Mouse (Mus musculus) hindbrain, embryonic 15.5 days (tissue): Measurements from ENCODE around the gene Msi2. TPM values are rescaled to one million over a fixed set of nuclear protein-coding genes. Genes with fewer than 3 reads are reported as not detected.

ENCODE experiments used
- ATAC-seq: fragments of 200-750 bp; cut with Nextera tagmentation; 2 replicates; pipeline ENCODE4 v1.8.0; 2017; ENCODE audit warnings: low read depth, moderate number of reproducible peaks, moderate TSS enrichment; ENCODE audit not compliant: low FRiP score
- H3K27ac ChIP-seq: fragments of 300-500 bp; sonication (generic); replicated peaks from 2 replicates; pipeline ENCODE4 v1.5.1; 2015; ENCODE audit warnings: mild to moderate bottlenecking, inconsistent platforms
- H3K27me3 ChIP-seq: fragments of 300-500 bp; sonication (generic); 2 replicates; pipeline ENCODE4 v1.6.1; 2015; ENCODE audit warnings: control low read depth, inconsistent platforms
- H3K36me3 ChIP-seq: fragments of 300-500 bp; sonication (generic); 2 replicates; pipeline ENCODE4 v1.6.1; 2015; ENCODE audit warnings: control low read depth, inconsistent platforms
- H3K4me1 ChIP-seq: fragments of 300-500 bp; sonication (generic); replicated peaks from 2 replicates; pipeline ENCODE4 v1.6.1; 2015; ENCODE audit warnings: control low read depth, inconsistent platforms
- H3K4me2 ChIP-seq: fragments of 300-500 bp; sonication (generic); 2 replicates; pipeline ENCODE4 v1.6.1; 2015; ENCODE audit warnings: moderate library complexity, mild to moderate bottlenecking, inconsistent platforms
- H3K4me3 ChIP-seq: fragments of 300-500 bp; sonication (generic); 2 replicates; pipeline ENCODE4 v1.5.1; 2015; ENCODE audit warnings: mild to moderate bottlenecking, inconsistent platforms
- H3K9ac ChIP-seq: fragments of 300-500 bp; sonication (generic); 2 replicates; pipeline ENCODE4 v1.6.1; 2015; ENCODE audit warnings: inconsistent platforms
- H3K9me3 ChIP-seq: fragments of 300-500 bp; sonication (generic); 2 replicates; pipeline ENCODE4 v1.6.1; 2016; ENCODE audit warnings: control low read depth, inconsistent platforms
- WGBS: fragments of 180-500 bp; shearing (Covaris S2); methylation state at CpG from one replicate; pipeline ENCODE4 v1.1.7; 2015; 5-methylcytosine and 5-hydroxymethylcytosine counted together
- polyA plus RNA-seq: library from polyadenylated mRNA; unstranded; fragments of >200 nt; fragmentation: Nextera tagmentation; extraction: Ambion mirVana; gene quantifications from 2 replicates; pipeline ENCODE4 v1.2.1, GENCODE M21; 2015

The Msi2 gene
- polyA plus RNA-seq, 1 experiment from 2014 or later = 35.9 TPM

DNA sequence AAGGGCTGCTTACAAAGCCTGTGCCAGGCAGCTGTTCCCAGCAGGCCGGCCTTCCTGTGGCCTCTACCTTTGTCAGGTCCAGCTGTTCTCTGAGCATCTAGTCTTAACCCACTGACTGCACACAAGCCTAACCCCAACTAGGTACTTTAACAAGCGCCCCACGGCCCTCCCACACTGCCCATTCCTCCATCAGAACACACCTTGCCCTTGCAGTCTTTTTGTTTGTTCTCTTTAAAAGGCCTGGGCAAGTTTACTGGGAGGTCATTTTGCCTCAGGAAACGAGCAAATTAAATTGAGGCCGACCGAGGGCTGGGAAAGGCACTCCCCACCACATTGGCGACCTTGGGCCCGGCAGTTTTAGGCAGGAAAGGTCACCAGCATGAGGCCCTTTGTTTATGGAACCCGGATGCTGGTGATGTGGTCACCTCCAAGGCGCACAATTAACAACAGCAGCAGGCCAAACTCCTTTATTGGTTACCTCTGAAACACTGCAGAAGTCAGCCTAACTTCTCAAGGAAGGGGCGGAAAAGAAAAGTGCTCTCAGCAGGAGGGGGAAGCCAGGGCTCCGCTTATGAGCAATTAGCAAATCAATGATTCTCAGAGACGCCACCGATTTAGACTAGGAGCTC lies 28.4 kb downstream of the Msi2 start:
- Histone ChIP-seq H3K36me3 (peaks cover 5% of the 10 kb centered on the region; the same call in 1 of the 2 replicates), H3K4me1 (peaks cover 77% of the 10 kb centered on the region), H3K4me2 (no peak overlapping the region), H3K27ac (peak overlapping the region; percentile 28; the same call in 1 of the 2 replicates), H3K9me3 (no peaks in the 10 kb centered on the region), H3K27me3 (no peaks in the 10 kb centered on the region), H3K9ac (no peak overlapping the region), H3K4me3 (no peak overlapping the region)
- WGBS = 18% methylated on average over 14 of the region's 14 CpGs
- ATAC-seq = no peak

GRCm38 (mm10) chr11:88688644-88689043 lies 29.7 kb downstream of the Msi2 start:
- no peak for ATAC-seq
- Histone ChIP-seq H3K27ac (no peak overlapping the region), H3K4me1 (peaks cover 70% of the 10 kb centered on the region), H3K36me3 (peaks cover 5% of the 10 kb centered on the region; the same call in 1 of the 2 replicates), H3K27me3 (no peaks in the 10 kb centered on the region), H3K9ac (no peak overlapping the region), H3K4me2 (no peak overlapping the region), H3K9me3 (no peaks in the 10 kb centered on the region), H3K4me3 (no peak overlapping the region)
- 92% methylated on average over 8 of the region's 8 CpGs for WGBS

- H3K4me1 ChIP-seq = peaks cover 73% of the 10 kb centered on the region
- peaks cover 5% of the 10 kb centered on the region; the same call in 1 of the 2 replicates for H3K36me3 ChIP-seq
- no peak overlapping the region for H3K9ac ChIP-seq
- H3K27ac ChIP-seq = no peak overlapping the region
- H3K4me2 ChIP-seq = no peak overlapping the region
- no peaks in the 10 kb centered on the region for H3K27me3 ChIP-seq
- no peaks in the 10 kb centered on the region for H3K9me3 ChIP-seq
- H3K4me3 ChIP-seq = no peak overlapping the region
- no peak for ATAC-seq
- 86% methylated on average over 12 of the region's 12 CpGs for WGBS
Observed at GRCm38 (mm10) chr11:88687711-88688110, 30.6 kb downstream of the Msi2 start.

GRCm38 (mm10) chr11:88687010-88687409 lies 31.3 kb downstream of the Msi2 start:
- Histone ChIP-seq H3K9ac (no peak overlapping the region), H3K36me3 (peaks cover 5% of the 10 kb centered on the region; the same call in 1 of the 2 replicates), H3K4me1 (peaks cover 75% of the 10 kb centered on the region), H3K4me2 (no peak overlapping the region), H3K4me3 (no peak overlapping the region), H3K27me3 (no peaks in the 10 kb centered on the region), H3K9me3 (no peaks in the 10 kb centered on the region), H3K27ac (no peak overlapping the region)
- ATAC-seq = no peak
- 67% methylated on average over 5 of the region's 5 CpGs for WGBS

GRCm38 (mm10) chr11:88686061-88686460 lies 32.3 kb downstream of the Msi2 start:
- H3K27me3 ChIP-seq = no peaks in the 10 kb centered on the region
- peaks cover 5% of the 10 kb centered on the region; the same call in 1 of the 2 replicates for H3K36me3 ChIP-seq
- 68% methylated on average over 7 of the region's 7 CpGs for WGBS
- H3K4me2 ChIP-seq = no peak overlapping the region
- peak overlapping the region; percentile 6; the same call in 1 of the 2 replicates for H3K27ac ChIP-seq
- H3K9me3 ChIP-seq = no peaks in the 10 kb centered on the region
- H3K4me1 ChIP-seq = peaks cover 75% of the 10 kb centered on the region
- H3K9ac ChIP-seq = no peak overlapping the region
- ATAC-seq = no peak
- H3K4me3 ChIP-seq = no peak overlapping the region

GRCm38 (mm10) chr11:88683026-88683770 lies 35.1 kb downstream of the Msi2 start:
- no peaks in the 10 kb centered on the region for H3K27me3 ChIP-seq
- 0 out of 2 replicates have a peak, but pooled peaks have one; percentile 27 for ATAC-seq
- H3K4me1 ChIP-seq = peaks cover 63% of the 10 kb centered on the region
- no peaks in the 10 kb centered on the region for H3K9me3 ChIP-seq
- WGBS = 56% methylated on average over 14 of the region's 14 CpGs
- no peak overlapping the region for H3K4me2 ChIP-seq
- peak overlapping the region; percentile 36; the same call in 1 of the 2 replicates for H3K27ac ChIP-seq
- H3K4me3 ChIP-seq = no peak overlapping the region
- H3K36me3 ChIP-seq = peaks cover 9% of the 10 kb centered on the region; the same call in 1 of the 2 replicates
- no peak overlapping the region for H3K9ac ChIP-seq

GRCm38 (mm10) chr11:88677350-88677749 lies 41.0 kb downstream of the Msi2 start:
- no peaks in the 10 kb centered on the region for H3K27me3 ChIP-seq
- no peak overlapping the region for H3K4me3 ChIP-seq
- no peak overlapping the region for H3K4me2 ChIP-seq
- no peak for ATAC-seq
- WGBS = 78% methylated on average over 7 of the region's 7 CpGs
- H3K27ac ChIP-seq = 0 out of 2 replicates have a peak overlapping the region, but pooled peaks have one; percentile 46
- H3K9me3 ChIP-seq = no peaks in the 10 kb centered on the region
- H3K4me1 ChIP-seq = peaks cover 48% of the 10 kb centered on the region
- H3K9ac ChIP-seq = no peak overlapping the region
- H3K36me3 ChIP-seq = peaks cover 24% of the 10 kb centered on the region

DNA sequence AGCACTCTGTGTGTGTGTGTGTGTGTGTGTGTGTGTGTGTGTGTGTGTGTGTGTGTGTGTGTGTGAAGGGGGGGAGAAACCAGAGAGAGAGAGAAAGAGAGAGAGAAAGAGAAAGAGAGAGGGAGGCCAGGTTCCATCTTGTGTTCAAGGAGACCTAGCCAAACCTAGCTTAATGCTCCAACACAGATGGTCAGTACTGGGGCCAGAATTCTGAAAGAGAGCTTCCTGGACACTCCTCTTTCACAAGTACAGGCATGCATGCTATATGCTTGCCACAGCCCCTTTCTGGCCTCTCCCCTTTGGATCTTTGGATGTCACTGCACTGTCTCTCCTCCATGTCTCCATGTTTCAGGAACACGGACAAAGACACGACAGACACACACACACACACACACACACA lies 41.7 kb downstream of the Msi2 start:
- Histone ChIP-seq H3K9me3 (no peaks in the 10 kb centered on the region), H3K36me3 (peaks cover 24% of the 10 kb centered on the region), H3K27me3 (no peaks in the 10 kb centered on the region), H3K4me1 (peaks cover 40% of the 10 kb centered on the region), H3K27ac (peak overlapping the region; percentile 46; the same call in 1 of the 2 replicates), H3K4me3 (no peak overlapping the region), H3K4me2 (no peak overlapping the region), H3K9ac (no peak overlapping the region)
- no peak for ATAC-seq
- WGBS = 71% methylated on average over 2 of the region's 2 CpGs

DNA sequence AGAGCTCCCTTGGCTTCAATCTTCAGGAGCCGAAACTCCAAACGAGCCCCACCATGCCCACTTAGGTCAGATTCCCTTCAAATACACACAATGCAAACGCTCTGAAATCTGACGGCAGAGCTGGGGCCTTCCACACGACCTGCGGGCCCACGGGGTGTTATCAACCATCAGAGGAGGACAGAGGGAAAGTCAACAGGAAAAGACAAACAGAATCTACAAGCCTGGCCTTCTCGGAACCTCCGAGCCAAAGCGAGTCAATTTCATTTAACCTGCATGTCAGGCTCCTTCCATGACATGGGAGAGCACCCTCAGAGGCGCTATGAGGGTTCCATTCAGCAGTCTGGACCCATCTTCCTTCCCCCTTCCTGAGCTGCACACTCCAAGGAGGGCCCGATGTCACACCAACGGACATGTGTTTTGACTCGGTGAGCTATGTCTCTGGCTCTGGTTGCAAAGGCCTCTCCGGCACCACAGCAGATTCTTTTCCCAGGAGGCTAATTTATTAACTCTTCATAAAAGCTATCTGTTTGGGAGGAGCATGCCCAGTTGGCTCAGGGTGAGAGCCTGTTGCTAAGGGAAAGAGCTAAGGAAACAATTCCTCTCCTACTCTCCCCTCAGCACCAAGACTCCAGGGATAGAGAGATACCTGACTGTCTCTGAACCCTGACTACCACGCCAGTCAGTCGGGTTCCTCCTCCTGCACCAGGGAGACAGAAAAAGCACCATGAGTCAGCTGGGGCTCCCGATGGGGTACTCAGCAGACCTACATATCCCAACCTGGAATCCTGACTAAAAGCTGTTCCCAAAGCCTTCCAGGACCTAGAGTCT lies 42.6 kb downstream of the Msi2 start:
- WGBS = 67% methylated on average over 18 of the region's 18 CpGs
- peaks cover 37% of the 10 kb centered on the region for H3K4me1 ChIP-seq
- ATAC-seq = 0 out of 2 replicates have a peak, but pooled peaks have one; percentile 53

DNA sequence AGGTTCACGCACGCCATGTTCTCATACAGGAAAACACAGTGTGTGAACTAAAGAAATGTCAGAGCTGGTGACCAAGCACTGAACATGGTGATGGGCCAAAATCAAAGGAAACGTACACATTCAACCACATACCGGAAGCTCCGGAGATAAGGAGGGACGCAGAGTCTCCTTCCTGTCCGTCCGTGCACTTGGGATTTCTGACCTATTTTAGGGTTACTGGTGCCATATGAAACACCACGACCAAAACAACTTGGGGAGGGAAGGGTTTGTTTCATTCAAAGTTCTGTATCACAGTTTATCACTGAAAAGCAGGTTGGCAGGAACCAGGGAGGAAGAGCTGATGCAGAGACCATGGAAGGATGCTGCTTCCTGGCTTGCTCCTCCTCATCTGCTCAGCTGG lies 44.2 kb downstream of the Msi2 start:
- Histone ChIP-seq H3K27me3 (no peaks in the 10 kb centered on the region), H3K36me3 (peaks cover 22% of the 10 kb centered on the region), H3K4me2 (no peak overlapping the region), H3K27ac (no peak overlapping the region), H3K4me1 (peaks cover 45% of the 10 kb centered on the region), H3K4me3 (no peak overlapping the region), H3K9me3 (no peaks in the 10 kb centered on the region), H3K9ac (no peak overlapping the region)
- no peak for ATAC-seq
- 95% methylated on average over 9 of the region's 9 CpGs for WGBS

More for the DNA sequence above, 42.6 kb downstream of the Msi2 start:
- H3K27ac ChIP-seq = peak overlapping the region; percentile 46
- H3K4me2 ChIP-seq = no peak overlapping the region
- H3K9me3 ChIP-seq = no peaks in the 10 kb centered on the region
- no peak overlapping the region for H3K9ac ChIP-seq
- peaks cover 24% of the 10 kb centered on the region for H3K36me3 ChIP-seq
- no peaks in the 10 kb centered on the region for H3K27me3 ChIP-seq
- H3K4me3 ChIP-seq = no peak overlapping the region

DNA sequence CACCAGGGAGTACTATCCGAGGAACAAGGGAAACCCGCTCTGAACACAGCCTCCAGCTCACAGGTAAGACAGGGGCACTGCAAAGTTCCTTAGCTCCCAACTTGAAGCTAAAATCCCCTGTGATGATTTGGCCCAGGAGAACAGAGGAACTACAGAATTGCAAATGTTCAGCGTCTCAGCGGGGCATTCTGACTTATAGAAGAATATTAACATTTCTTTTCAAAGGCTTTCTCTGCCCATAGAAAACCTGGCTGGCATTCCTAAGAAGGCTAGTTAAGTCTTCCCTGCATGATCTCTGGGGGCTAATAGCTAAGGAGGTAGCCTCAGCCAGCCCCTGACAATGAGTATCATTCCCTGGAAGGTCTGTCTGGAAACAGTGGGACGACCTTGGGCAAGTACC lies 47.4 kb downstream of the Msi2 start:
- 65% methylated on average over 5 of the region's 5 CpGs for WGBS
- H3K4me2 ChIP-seq = no peak overlapping the region
- peaks cover 19% of the 10 kb centered on the region for H3K36me3 ChIP-seq
- H3K9me3 ChIP-seq = no peaks in the 10 kb centered on the region
- no peak for ATAC-seq
- no peaks in the 10 kb centered on the region for H3K27me3 ChIP-seq
- H3K27ac ChIP-seq = 0 out of 2 replicates have a peak overlapping the region, but pooled peaks have one; percentile 6
- no peak overlapping the region for H3K9ac ChIP-seq
- H3K4me3 ChIP-seq = no peak overlapping the region
- peaks cover 34% of the 10 kb centered on the region for H3K4me1 ChIP-seq
